Mouse (Mus musculus) cerebellum, adult (tissue): ENCODE results near the gene Plekho1.
"Not testable (repeated sequence)": the region's sequence is repeated elsewhere in the genome, so short reads cannot be mapped to it uniquely, and the experiment has no call there.

Experiments used
- ATAC-seq: cut with Nextera tagmentation; 2 replicates; pipeline ENCODE4 v1.9.2; 2017; ENCODE audit warnings: mild to moderate bottlenecking, moderate library complexity, mixed read lengths; ENCODE audit not compliant: insufficient number of reproducible peaks, low FRiP score, low TSS enrichment

The Plekho1 gene

GRCm38 (mm10) chr3:95995802-95996428 lies at the start of gene Plekho1:
Plekho1 (minus strand) TSS chr3:95996001.
- 0 out of 2 replicates have a peak, but pooled peaks have one; percentile 11 for ATAC-seq

GRCm38 (mm10) chr3:96044559-96044958 lies 48.8 kb upstream of the Plekho1 start:
- ATAC-seq: not testable (repeated sequence)

- ATAC-seq: no peak
Measured at GRCm38 (mm10) chr3:96043104-96043503, 47.3 kb upstream of the Plekho1 start.

- no peak for ATAC-seq
Measured at GRCm38 (mm10) chr3:96041079-96041478, 45.3 kb upstream of the Plekho1 start.

- ATAC-seq: no peak
Measured at GRCm38 (mm10) chr3:96040663-96041006, 44.8 kb upstream of the Plekho1 start.

GRCm38 (mm10) chr3:96039857-96040662 lies 44.3 kb upstream of the Plekho1 start:
- ATAC-seq: no peak

- no peak for ATAC-seq
Measured at GRCm38 (mm10) chr3:96038851-96039250, 43.0 kb upstream of the Plekho1 start.

GRCm38 (mm10) chr3:96038156-96038555 lies 42.4 kb upstream of the Plekho1 start:
- ATAC-seq: no peak

GRCm38 (mm10) chr3:96036796-96037195 lies 41.0 kb upstream of the Plekho1 start:
- ATAC-seq: no peak

- no peak for ATAC-seq
Measured at GRCm38 (mm10) chr3:96033046-96033445, 37.2 kb upstream of the Plekho1 start.

- no peak for ATAC-seq
Measured at GRCm38 (mm10) chr3:96032652-96033017, 36.8 kb upstream of the Plekho1 start.

- no peak for ATAC-seq
Measured at GRCm38 (mm10) chr3:96031991-96032651, 36.3 kb upstream of the Plekho1 start.

- peak; percentile 91; the same call in 1 of the 2 replicates for ATAC-seq
Measured at GRCm38 (mm10) chr3:96029766-96030165, 34.0 kb upstream of the Plekho1 start.

GRCm38 (mm10) chr3:96029336-96029735 lies 33.5 kb upstream of the Plekho1 start:
- ATAC-seq: peak; percentile 81; the same call in 1 of the 2 replicates

- no peak for ATAC-seq
Measured at GRCm38 (mm10) chr3:96027875-96028274, 32.1 kb upstream of the Plekho1 start.

GRCm38 (mm10) chr3:96027145-96027544 lies 31.3 kb upstream of the Plekho1 start:
- no peak for ATAC-seq

- ATAC-seq: no peak
Measured at GRCm38 (mm10) chr3:96021421-96022128, 25.8 kb upstream of the Plekho1 start.

GRCm38 (mm10) chr3:96020735-96021134 lies 24.9 kb upstream of the Plekho1 start:
- no peak for ATAC-seq

GRCm38 (mm10) chr3:96017461-96017860 lies 21.7 kb upstream of the Plekho1 start:
- no peak for ATAC-seq

- ATAC-seq: no peak
Measured at GRCm38 (mm10) chr3:96016257-96016889, 20.6 kb upstream of the Plekho1 start.
